Mouse (Mus musculus) heart, embryonic 15.5 days (tissue): ENCODE results near the gene Pknox2. TPM values are rescaled to one million over a fixed set of nuclear protein-coding genes. Genes with fewer than 3 reads are reported as not detected.

Experiments used
- ATAC-seq: fragments of 200-750 bp; cut with Nextera tagmentation; replicated peaks from 2 replicates; pipeline ENCODE4 v1.8.0; 2017; ENCODE audit warnings: low read depth, moderate TSS enrichment; ENCODE audit not compliant: insufficient number of reproducible peaks, insufficient read depth, low FRiP score
- H3K27ac ChIP-seq: fragments of 300-500 bp; sonication (generic); 2 replicates; pipeline ENCODE4 v1.5.1; 2015; ENCODE audit warnings: mild to moderate bottlenecking, inconsistent platforms
- H3K27me3 ChIP-seq: fragments of 300-500 bp; sonication (generic); 2 replicates; pipeline ENCODE4 v1.6.1; 2015; ENCODE audit warnings: inconsistent platforms
- H3K36me3 ChIP-seq: fragments of 300-500 bp; sonication (generic); 2 replicates; pipeline ENCODE4 v1.6.1; 2015; ENCODE audit warnings: mild to moderate bottlenecking, inconsistent platforms
- H3K4me1 ChIP-seq: fragments of 300-500 bp; sonication (generic); replicated peaks from 2 replicates; pipeline ENCODE4 v1.6.1; 2015; ENCODE audit warnings: inconsistent platforms
- H3K4me2 ChIP-seq: fragments of 300-500 bp; sonication (generic); 2 replicates; pipeline ENCODE4 v1.6.1; 2015; ENCODE audit warnings: inconsistent platforms, mild to moderate bottlenecking, moderate library complexity
- H3K4me3 ChIP-seq: fragments of 300-500 bp; sonication (generic); 2 replicates; pipeline ENCODE4 v1.5.1; 2015; ENCODE audit warnings: mild to moderate bottlenecking, inconsistent platforms
- H3K9ac ChIP-seq: fragments of 300-500 bp; sonication (generic); 2 replicates; pipeline ENCODE4 v1.6.1; 2015; ENCODE audit warnings: mild to moderate bottlenecking, inconsistent platforms
- H3K9me3 ChIP-seq: fragments of 300-500 bp; sonication (generic); replicated peaks from 2 replicates; pipeline ENCODE4 v1.6.1; 2016; ENCODE audit warnings: inconsistent platforms
- WGBS: fragments of 180-500 bp; shearing (Covaris S2); methylation state at CpG from one replicate; pipeline ENCODE4 v1.1.7; 2015; ENCODE audit warnings: mixed read lengths; 5-methylcytosine and 5-hydroxymethylcytosine counted together
- polyA plus RNA-seq: library from polyadenylated mRNA; unstranded; fragments of >200 nt; fragmentation: Nextera tagmentation; extraction: Ambion mirVana; gene quantifications from 2 replicates; pipeline ENCODE4 v1.2.1, GENCODE M21; 2015

Gene Pknox2
- polyA plus RNA-seq, 1 experiment from 2014 or later: 4.6 TPM

- no peaks in the 10 kb centered on the region; the same call in none of the 2 replicates for H3K27me3 ChIP-seq
- H3K4me1 ChIP-seq: peaks cover 41% of the 10 kb centered on the region
- H3K9me3 ChIP-seq: no peaks in the 10 kb centered on the region
- H3K4me2 ChIP-seq: no peak overlapping the region
- H3K9ac ChIP-seq: no peak overlapping the region
- H3K36me3 ChIP-seq: no peaks in the 10 kb centered on the region
- no peak overlapping the region for H3K4me3 ChIP-seq
- WGBS: 35% methylated on average over 5 of the region's 5 CpGs
- H3K27ac ChIP-seq: peak overlapping the region; percentile 51
- peak; percentile 21; the same call in 1 of the 2 replicates for ATAC-seq
Measured at GRCm38 (mm10) chr9:37140464-37141181, 6.6 kb downstream of the Pknox2 start.

GRCm38 (mm10) chr9:37139514-37139913, 7.7 kb downstream of the Pknox2 start:
- Histone ChIP-seq H3K36me3 (no peaks in the 10 kb centered on the region), H3K9ac (0 out of 2 replicates have a peak overlapping the region, but pooled peaks have one; percentile 3), H3K9me3 (no peaks in the 10 kb centered on the region), H3K4me1 (peaks cover 32% of the 10 kb centered on the region), H3K27ac (no peak overlapping the region), H3K4me3 (peak overlapping the region; percentile 11; the same call in 1 of the 2 replicates), H3K4me2 (peak overlapping the region; percentile 56), H3K27me3 (no peaks in the 10 kb centered on the region; the same call in none of the 2 replicates)
- 4% methylated on average over 8 of the region's 8 CpGs for WGBS
- peak; percentile 56; the same call in 1 of the 2 replicates for ATAC-seq

DNA sequence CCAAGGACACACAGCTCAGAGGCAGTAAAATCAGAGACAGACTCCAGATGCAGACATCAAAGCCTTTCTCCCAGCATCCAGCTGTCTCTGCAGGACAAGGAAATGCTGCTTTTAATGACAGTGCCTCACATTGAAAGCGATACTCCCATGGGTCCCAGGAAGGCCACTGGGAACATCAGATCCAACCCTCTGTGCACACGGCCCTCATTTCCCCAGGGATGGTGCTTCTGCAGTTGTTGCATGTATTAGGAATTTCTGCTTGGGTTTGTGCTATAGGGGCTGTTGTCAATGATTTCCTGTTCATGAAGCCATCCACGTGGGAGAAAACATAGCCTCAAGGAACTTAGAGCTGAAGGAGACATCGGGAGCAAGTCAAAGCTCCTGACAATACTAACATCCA, 8.3 kb downstream of the Pknox2 start:
- Histone ChIP-seq H3K4me3 (no peak overlapping the region), H3K27ac (no peak overlapping the region), H3K9me3 (no peaks in the 10 kb centered on the region), H3K36me3 (no peaks in the 10 kb centered on the region), H3K4me1 (peaks cover 26% of the 10 kb centered on the region), H3K27me3 (no peaks in the 10 kb centered on the region; the same call in none of the 2 replicates), H3K4me2 (no peak overlapping the region), H3K9ac (no peak overlapping the region)
- WGBS: 43% methylated on average over 4 of the region's 4 CpGs
- ATAC-seq: no peak

DNA sequence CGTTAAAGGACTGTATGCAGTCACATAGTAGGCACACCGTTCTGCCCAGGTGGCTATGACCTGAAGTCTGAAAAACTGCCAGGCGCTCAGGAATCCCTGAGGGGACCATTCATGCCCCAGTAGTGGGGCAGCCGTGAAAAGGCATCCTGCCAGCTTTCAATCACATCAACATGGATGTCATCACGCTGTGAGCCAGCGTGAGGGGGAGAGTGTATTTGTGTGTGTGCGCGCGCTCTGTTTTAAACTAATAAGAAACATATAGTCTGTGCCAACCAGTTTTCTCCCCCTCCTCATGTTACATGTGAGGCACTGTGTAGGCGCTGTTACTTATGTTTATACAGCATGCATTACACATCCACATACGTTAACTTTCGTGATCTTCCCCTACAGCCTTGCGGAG, 10.9 kb downstream of the Pknox2 start:
- no peaks in the 10 kb centered on the region; the same call in 1 of the 2 replicates for H3K27me3 ChIP-seq
- ATAC-seq: no peak
- H3K4me2 ChIP-seq: no peak overlapping the region
- no peak overlapping the region for H3K9ac ChIP-seq
- H3K9me3 ChIP-seq: no peaks in the 10 kb centered on the region
- no peaks in the 10 kb centered on the region for H3K36me3 ChIP-seq
- WGBS: 74% methylated on average over 13 of the region's 13 CpGs
- peaks cover 19% of the 10 kb centered on the region for H3K4me1 ChIP-seq
- H3K4me3 ChIP-seq: no peak overlapping the region
- no peak overlapping the region for H3K27ac ChIP-seq

GRCm38 (mm10) chr9:37133495-37133894, 13.7 kb downstream of the Pknox2 start:
- H3K4me2 ChIP-seq: no peak overlapping the region
- no peak overlapping the region for H3K27ac ChIP-seq
- H3K9me3 ChIP-seq: no peaks in the 10 kb centered on the region
- no peaks in the 10 kb centered on the region for H3K27me3 ChIP-seq
- no peak overlapping the region for H3K9ac ChIP-seq
- no peak for ATAC-seq
- H3K4me3 ChIP-seq: no peak overlapping the region
- no peaks in the 10 kb centered on the region for H3K36me3 ChIP-seq
- no peaks in the 10 kb centered on the region for H3K4me1 ChIP-seq
- WGBS: 73% methylated on average over 7 of the region's 7 CpGs

DNA sequence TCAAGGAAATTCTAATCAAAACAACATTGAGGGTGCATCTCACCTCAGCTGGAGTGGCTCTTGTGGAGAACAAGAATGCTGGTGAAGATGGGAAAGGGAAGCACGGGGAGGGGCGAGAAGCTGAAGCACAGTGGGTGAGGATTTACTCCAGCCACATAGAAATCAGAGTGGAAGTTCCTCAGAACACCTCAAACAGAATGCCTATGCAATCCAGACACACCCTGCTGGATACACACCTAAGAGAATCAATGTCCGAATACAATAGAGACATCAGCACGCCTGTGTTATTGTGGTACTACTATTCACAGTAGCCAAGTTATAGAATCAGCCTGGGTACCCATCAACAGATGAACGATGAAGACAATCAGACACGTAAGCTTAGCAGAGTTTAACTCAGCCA, 18.2 kb downstream of the Pknox2 start:
- no peak for ATAC-seq
- Histone ChIP-seq H3K9ac (no peak overlapping the region), H3K27ac (no peak overlapping the region), H3K4me3 (no peak overlapping the region), H3K9me3 (no peaks in the 10 kb centered on the region), H3K36me3 (no peaks in the 10 kb centered on the region), H3K4me2 (no peak overlapping the region), H3K27me3 (no peaks in the 10 kb centered on the region), H3K4me1 (no peaks in the 10 kb centered on the region)
- 88% methylated on average over 6 of the region's 6 CpGs for WGBS

- Histone ChIP-seq H3K4me3 (no peak overlapping the region), H3K27me3 (no peaks in the 10 kb centered on the region), H3K36me3 (no peaks in the 10 kb centered on the region), H3K9me3 (no peaks in the 10 kb centered on the region), H3K27ac (no peak overlapping the region), H3K9ac (no peak overlapping the region), H3K4me2 (no peak overlapping the region), H3K4me1 (no peaks in the 10 kb centered on the region)
- no peak for ATAC-seq
- 77% methylated on average over 2 of the region's 2 CpGs for WGBS
Measured at GRCm38 (mm10) chr9:37126197-37126596, 21.0 kb downstream of the Pknox2 start.

- H3K36me3 ChIP-seq: no peaks in the 10 kb centered on the region
- 77% methylated on average over 8 of the region's 8 CpGs for WGBS
- no peak overlapping the region for H3K27ac ChIP-seq
- no peak overlapping the region for H3K9ac ChIP-seq
- no peak overlapping the region for H3K4me2 ChIP-seq
- H3K4me1 ChIP-seq: no peaks in the 10 kb centered on the region
- H3K4me3 ChIP-seq: no peak overlapping the region
- no peak for ATAC-seq
- no peaks in the 10 kb centered on the region for H3K9me3 ChIP-seq
- H3K27me3 ChIP-seq: no peaks in the 10 kb centered on the region
Measured at GRCm38 (mm10) chr9:37124696-37125480, 22.3 kb downstream of the Pknox2 start.

DNA sequence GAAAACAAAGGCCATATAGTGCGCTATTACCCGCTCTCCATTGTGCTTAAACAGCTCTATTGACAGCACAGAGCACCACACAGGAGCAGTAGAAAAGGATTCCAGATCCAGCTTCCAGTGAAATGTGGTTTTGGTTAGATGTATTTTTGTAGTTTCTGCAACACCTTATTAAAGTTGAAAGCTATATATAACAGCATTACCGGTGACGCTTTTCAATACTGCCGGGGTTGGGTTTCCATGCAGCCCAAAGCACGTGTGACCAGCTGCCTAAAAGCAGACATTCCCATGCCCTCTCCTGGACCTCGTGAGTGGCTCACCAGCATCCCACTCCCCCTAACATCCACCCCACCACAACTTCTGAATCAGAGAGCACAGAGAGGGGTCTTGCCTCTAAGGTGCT, 23.8 kb downstream of the Pknox2 start:
- H3K4me1 ChIP-seq: no peaks in the 10 kb centered on the region
- no peak overlapping the region for H3K4me2 ChIP-seq
- no peaks in the 10 kb centered on the region for H3K27me3 ChIP-seq
- no peak overlapping the region for H3K4me3 ChIP-seq
- ATAC-seq: no peak
- no peaks in the 10 kb centered on the region for H3K9me3 ChIP-seq
- 69% methylated on average over 7 of the region's 7 CpGs for WGBS
- no peak overlapping the region for H3K9ac ChIP-seq
- H3K27ac ChIP-seq: no peak overlapping the region
- H3K36me3 ChIP-seq: no peaks in the 10 kb centered on the region

DNA sequence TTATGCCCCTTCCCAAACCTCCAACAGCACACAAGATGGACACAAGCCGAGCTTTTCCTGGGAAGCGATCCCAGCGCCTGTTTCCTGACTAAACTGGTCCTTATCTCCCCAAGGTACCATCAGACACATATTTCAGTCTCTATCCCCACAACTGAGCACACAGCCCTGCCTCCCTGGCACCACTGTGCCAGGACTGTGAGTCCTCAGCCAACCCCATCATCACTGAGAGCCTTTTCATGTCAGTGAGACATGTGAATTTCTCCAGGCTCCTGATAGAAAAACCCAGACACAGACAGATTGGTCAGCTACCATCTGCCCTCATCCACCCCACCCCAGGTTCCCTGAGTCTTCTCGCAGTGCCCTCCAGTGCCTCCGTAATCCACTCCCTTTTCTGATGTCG, 24.2 kb downstream of the Pknox2 start:
- Histone ChIP-seq H3K4me1 (no peaks in the 10 kb centered on the region), H3K4me2 (no peak overlapping the region), H3K9me3 (no peaks in the 10 kb centered on the region), H3K27ac (no peak overlapping the region), H3K9ac (no peak overlapping the region), H3K4me3 (no peak overlapping the region), H3K27me3 (no peaks in the 10 kb centered on the region), H3K36me3 (no peaks in the 10 kb centered on the region)
- WGBS: 67% methylated on average over 6 of the region's 6 CpGs
- no peak for ATAC-seq

DNA sequence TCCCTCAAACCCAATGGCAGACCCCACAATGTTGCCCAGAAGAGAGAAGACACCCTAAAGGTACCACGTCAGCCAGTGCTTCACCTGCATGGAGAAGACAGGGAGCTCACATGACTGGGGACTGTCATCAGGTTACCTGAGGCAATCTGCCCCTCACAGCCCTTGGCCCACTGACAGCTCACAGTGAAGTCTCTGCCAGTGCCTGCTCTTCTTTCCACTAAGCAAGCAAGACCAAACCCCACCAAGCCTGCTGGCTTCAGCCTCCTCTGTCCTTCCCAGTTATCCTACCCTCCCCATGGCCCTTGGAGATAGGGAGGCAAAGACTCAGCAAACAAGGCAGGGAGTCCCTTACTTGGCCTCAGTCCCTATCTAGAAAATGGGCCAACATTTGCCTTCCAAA, 24.8 kb downstream of the Pknox2 start:
- Histone ChIP-seq H3K4me3 (no peak overlapping the region), H3K27ac (no peak overlapping the region), H3K9ac (no peak overlapping the region), H3K4me2 (no peak overlapping the region), H3K9me3 (no peaks in the 10 kb centered on the region), H3K36me3 (no peaks in the 10 kb centered on the region), H3K4me1 (no peaks in the 10 kb centered on the region), H3K27me3 (no peaks in the 10 kb centered on the region)
- 74% methylated on average over 1 of the region's 1 CpGs for WGBS
- ATAC-seq: no peak
